Mouse (Mus musculus): ENCODE results near the gene Setdb1.

Setdb1 gene

DNA sequence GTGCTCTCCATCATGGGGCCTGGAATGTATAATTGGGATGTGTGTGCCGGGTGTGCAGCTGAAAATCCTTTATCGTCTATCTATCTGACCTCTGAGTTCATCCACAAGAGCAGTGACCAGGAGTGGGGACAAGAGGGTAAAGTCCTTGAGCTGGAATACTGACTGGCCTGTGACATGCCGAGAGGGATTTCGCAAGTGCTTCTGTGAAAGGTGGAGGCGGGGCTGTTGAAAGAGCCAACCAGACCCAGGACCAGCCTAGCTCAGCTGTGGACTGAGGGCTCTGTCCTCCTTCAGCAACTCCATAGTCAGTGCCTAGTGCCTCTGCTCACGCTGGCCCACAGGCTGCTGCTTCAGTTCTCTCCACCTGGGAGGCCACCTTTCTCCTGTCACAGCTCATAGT lies 38.5 kb downstream of the Setdb1 start:
- DNase-seq (ENCODE audit: low spot score), result no peak

DNA sequence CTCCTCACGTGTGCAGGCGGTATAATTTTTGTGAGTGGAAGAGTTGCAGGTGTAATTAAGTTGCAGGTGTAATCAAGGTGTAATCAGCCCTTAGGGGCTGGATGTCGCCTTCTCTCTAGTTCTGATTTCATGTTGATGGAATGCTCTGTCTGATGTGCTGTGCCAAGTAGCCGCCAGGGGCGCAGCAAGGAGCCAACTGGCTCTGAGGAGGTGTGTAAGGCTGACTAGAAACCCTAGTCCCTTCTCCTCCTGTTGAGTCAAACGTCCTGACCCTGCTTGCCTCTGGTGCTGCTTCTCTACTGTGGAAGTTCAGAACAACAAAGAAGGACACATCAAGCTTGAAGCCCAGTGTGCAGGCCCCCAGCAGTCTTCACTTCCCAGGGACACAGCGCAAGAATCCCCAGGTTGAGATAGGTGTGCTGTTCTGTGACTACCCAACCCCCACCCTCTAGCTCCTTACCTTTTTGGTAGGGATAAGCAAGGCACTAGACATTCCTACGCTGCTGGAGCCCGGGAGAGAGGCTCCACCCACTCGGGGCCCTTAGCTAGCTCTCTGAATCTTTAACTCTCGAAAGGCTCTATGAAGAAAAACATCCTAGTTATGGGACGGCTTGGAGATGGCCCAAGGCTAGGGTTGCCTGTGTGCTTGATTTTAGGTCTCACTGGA lies 39.5 kb downstream of the Setdb1 start:
- DNase-seq (ENCODE audit: low spot score), result no peak

DNA sequence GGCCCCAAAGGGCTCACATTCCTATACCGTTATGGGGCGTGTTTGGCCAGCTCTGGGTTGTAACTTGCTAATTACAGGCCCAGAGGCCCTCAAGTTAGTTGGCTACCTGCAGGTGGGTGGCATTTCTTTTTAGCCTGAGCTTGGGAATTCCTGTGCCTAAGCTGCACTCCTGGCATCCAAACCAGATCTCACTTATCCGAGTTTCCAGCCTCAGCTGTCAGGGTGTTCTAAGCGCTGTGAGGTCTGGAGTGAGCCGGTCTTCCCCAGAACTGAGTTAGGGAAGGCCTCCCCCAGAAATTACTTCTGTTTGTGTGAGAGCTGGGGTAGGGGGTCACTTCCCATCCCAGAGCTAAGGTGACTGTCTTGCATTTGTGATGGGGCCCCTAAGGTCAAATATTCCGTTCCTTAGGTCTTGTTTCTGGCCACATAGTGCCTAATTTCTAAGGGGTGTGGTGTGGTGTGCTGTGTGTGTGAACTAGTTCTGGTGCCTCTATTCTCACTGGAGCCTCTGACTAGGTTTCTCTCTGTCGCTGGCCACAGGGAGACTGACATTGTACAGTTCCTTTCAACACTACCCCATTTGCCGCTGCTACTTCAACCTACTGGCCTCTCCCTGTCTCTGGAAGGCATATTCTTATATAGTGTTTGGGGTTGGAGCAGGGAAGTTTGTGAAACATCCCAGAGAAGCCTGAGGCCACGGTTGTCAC lies 41.0 kb downstream of the Setdb1 start:
- DNase-seq (ENCODE audit: low spot score), result no peak

DNA sequence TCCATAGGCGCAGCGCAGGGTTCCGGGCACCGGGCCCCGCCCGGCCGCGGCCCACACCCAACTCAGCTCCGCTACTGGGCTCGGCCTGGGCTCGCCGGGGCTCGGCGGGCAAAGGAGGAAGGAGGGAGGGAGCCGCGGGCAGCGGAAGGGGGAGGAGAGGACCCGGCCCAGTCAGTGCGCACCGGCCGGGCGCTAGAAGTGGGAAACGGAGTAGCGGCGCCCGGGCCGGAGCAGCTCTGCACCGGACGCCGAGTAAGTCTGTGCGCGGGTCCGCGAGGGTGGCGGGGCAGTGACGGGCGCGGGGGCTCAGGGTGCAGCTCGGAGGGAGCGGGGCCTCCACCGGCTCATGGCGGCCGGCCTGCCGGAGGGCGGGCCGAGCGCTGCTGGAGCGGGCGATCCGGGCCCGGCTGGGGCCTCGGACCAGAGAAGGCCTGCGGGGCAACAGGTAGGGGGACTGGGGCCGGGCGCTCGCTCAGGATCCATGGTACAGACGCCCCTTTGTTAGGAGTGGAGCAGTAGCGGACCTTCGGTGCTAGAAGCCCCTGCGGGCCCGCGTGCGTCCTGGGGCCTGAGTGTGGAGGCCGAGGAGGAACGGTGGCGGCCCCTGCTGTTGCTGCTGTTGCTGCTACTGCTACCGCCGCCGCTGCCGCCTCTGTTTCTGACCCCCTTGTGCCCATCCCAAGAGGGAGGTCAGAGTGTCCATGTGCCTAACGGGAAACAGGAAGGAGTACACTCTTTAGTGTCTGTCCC lies 41.7 kb downstream of the Setdb1 start:
- DNase-seq (ENCODE audit: low spot score), result no peak

DNA sequence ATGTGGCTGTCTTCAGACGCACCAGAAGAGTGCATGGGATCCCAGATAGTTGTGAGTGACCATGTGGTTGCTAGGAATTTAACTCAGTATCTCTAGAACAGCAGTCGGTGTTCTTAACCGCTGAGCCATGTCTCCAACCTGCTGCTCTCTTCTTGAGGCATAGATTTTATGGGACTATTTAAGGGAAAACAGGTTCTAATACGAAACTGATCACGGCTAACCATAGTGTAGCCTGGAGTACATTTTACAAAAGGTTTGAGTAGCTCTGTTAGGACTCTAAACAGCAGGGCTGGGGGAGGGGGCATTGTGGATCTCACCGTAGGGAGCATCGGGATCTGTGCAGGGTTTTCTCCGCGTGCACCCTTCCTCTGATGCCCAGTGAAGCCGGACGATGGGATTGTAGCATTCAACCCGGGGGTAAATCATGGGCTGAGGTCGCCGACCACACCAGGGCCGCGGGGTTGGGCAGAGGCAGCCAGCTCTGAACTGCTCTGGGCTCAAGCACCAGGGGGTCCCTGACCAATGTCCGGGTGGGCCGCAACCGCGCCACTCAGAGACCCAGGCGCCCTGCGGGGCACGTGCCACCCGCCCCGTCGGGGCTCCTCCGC lies 42.4 kb downstream of the Setdb1 start, which contains the start of gene Cers2:
Cers2 (plus strand) TSS at position 306 of the 608 bp plus-strand sequence.
- DNase-seq (ENCODE audit: low spot score), result no peak

DNA sequence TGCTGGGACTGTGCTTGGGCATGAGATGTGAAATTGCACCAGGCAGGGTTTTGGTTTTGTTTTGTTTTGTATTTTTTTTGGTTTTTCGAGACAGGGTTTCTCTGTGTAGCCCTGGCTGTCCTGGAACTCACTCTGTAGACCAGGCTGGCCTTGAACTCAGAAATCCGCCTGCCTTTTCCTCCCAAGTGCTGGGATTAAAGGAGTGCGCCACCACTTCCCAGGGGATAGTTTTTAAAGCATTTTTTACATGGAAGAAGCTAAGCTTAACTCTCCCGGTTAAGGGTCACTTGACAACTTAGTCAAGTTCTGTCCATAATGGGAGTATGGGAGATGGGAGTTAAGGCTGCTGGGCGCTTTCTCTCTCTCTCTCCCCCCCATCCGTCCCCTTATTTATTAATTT lies 42.9 kb downstream of the Setdb1 start:
- DNase-seq (ENCODE audit: low spot score), result no peak

DNA sequence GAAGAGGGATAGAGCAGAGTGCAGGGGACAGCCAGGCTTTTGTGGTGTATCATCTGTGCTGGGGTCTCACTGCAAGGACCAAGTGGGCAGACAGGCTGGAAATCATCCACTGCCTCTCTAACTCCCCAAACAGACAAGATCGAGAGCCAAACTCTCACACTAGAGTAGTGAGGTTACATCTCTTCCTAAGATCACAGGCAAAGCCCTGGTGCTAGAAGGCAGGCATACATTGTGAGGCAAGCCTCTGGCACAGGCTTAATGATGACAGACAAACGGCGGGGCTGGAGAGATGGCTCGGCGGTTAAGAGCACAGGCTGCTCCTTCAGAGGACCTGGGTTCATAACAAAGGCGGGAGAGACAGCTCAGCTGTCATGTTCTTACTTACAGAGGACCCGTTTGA lies 43.5 kb downstream of the Setdb1 start:
- no peak for DNase-seq (ENCODE audit: low spot score)

DNA sequence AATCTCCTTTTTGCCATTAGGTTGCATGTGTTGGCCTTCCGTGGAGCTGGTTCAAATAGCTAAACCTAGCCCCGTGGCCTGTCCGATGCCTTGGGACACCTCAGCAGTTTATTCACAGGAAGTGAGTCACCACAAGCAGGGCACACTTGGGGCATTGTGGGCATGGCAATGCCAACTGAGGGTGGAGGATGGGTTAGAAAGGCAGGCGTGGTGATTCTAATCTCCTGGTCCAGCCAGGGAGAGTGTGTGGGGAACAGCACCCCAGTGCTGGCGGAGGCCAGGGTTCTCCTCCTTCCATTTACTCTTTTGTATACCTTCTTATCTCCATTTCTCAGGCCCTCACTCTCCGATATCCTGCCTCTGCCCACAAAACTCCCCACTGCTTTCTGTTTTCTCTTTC lies 44.4 kb downstream of the Setdb1 start:
- no peak for DNase-seq (ENCODE audit: low spot score)

DNA sequence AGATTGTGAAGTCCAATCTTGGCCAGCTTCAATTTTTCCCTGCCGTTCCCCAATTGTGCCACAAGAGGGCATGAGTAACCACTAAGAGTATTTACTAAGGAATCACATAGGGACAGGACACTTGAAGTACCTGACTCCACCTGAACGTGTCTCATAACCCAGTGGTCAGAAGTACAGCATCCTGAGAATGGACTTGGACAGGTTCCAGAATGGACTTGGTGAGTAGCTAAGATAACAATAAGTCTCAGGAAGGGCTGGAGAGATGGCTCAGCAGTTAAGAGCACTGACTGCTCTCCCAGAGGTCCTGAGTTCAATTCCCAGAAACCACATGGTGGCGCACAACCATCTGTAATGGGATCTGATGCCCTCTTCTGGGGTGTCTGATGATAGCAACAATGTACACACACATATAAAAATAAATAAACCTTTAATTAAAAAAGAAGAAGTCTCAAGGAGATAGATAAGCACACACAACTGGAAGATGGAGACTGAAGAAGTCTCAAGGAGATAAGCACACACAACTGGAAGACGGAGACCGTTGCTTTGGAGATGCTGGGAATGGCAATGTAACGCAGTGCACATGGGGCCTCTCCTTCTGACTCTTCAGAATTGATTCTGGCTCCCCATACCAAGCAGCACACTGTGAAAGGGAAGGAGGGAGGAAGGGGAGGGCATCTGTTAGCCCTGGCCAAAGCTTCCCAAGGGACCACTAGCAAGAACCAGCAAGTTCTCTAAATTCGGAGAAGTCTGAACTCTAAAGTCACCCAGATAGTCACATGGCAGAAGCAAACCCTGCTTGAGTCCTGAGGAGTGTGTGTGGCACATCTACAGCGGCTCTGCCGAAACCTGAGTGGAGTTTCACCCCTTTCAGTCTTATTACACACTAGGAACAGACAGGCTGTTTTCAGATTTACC lies 45.8 kb downstream of the Setdb1 start:
- DNase-seq (ENCODE audit: low spot score), result peak; percentile 90

DNA sequence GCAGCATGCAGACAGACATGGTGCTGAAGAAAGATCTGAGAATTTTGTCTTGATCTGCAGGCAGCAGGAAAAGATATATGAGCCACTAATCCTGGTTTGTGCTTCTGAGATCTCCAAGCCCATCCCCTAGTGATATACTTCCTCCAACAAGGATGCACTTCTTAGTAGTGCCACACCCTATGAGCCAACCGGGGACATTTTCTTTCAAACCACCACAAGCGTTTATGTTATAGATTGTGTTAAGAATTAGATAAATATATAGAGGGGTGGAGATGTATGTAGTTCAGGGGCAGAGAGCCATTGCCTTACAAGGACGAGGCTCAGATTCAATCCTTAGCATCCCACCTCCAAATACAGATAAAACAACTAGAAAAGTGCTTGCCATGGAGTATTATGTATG lies 46.5 kb downstream of the Setdb1 start:
- DNase-seq (ENCODE audit: low spot score), result no peak

DNA sequence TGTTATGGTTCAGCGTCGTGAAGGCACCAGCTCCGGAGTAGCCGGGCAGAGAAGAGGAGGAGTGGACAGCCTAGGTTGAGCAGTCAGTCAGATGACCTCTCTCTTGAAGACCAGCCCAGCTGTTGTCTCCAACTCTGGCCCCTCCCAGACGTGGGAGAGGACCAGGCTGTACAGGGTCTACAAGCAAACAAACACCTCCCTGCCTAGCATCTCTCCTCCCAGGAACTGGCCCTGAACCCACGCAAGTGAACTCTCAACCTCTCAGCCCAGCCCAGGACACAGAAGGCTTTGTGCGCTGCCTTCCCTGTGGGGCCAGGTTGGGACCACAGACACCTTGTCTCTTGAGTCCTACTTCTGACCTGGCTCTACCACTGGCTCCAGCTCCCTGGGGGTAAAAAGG lies 49.9 kb downstream of the Setdb1 start, which contains the start of gene Anxa9:
Anxa9 (minus strand) TSS at position 77 of the 400 bp plus-strand sequence.
- DNase-seq (ENCODE audit: low spot score), result no peak

DNA sequence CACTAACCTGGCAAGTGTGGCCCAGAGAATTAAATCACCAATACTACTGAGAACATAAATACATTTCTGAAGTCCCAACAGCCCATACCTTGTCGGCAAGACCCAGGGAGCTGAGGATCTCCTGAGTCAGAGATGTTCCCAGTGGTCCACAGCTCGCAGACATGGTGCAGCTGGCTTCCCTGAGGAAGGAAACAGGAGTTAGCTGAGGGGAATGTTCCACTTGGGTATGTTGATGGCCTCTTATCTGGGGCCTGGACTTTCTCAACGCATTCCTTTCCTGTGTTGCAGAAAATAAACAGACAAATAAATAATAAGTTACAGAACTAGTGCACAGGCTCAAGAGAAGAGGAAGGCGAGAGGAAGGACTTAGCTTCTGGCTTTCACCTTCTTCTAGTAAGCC lies 50.8 kb downstream of the Setdb1 start:
- DNase-seq (ENCODE audit: low spot score), result no peak

DNA sequence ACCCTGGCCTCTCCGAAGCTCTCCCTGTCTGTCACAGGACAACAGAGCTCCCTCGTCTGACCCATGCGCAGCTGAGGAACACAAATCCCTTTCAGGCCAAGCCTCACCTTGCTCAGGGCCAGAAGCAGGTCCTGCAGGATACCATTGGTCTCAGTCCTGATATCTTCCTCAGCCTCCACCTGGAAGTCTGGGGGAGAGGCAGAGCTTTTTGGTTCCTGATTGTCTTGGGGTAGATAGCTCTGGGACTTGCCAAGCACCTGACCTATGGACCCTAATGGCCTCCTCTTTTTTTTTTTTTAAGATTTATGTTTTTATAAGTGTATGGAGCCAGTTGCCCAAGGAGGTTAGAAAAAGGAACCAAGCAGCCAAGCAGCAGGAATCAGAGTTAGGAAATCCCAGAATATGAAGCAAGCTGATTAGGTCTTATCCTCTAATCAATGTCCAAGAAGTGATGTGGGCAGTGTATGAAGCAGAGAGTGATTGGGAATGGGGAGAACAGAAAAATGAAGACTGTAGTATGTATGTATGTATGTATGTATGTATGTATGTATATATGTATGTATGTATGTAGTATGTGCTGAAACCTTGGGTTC lies 55.7 kb downstream of the Setdb1 start:
- no peak for DNase-seq (ENCODE audit: low spot score)

DNA sequence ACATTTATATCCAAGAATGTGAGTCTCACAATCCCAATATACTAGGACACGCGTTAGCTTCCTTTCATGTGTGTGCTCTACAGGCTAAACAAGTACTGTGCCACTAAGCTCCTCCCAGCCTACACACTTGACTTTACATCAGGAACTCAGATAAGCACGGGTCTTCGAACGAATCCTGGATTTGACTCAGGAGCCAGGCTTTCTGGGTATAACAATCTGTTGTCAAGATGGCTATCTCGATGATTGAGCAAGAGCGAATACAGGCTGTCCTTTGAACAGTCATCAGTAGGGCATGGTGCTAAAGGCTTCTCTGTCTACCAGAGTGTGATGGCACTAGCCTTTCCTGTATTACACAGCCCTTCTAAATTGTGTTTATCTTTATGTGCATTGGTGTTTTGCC lies 59.0 kb downstream of the Setdb1 start:
- DNase-seq (ENCODE audit: low spot score), result no peak

DNA sequence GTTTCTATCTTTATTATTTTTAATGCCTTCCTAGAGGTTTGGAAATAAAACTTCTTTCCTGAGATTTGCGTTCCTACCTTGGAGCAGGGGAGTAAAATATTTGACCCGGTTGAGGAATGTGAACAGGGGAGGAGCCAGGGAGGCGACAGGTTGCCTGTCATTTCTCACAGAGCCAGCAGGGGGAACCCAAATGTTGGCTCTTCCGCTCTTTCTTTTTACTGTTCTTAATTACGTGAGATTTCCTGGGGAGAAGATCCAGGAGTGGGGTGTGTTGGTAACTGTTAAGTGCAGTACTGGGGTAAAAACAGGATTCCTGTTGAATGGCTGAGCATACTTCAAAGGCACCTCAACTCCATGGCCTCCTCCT lies 60.9 kb downstream of the Setdb1 start:
- no peak for DNase-seq (ENCODE audit: low spot score)

DNA sequence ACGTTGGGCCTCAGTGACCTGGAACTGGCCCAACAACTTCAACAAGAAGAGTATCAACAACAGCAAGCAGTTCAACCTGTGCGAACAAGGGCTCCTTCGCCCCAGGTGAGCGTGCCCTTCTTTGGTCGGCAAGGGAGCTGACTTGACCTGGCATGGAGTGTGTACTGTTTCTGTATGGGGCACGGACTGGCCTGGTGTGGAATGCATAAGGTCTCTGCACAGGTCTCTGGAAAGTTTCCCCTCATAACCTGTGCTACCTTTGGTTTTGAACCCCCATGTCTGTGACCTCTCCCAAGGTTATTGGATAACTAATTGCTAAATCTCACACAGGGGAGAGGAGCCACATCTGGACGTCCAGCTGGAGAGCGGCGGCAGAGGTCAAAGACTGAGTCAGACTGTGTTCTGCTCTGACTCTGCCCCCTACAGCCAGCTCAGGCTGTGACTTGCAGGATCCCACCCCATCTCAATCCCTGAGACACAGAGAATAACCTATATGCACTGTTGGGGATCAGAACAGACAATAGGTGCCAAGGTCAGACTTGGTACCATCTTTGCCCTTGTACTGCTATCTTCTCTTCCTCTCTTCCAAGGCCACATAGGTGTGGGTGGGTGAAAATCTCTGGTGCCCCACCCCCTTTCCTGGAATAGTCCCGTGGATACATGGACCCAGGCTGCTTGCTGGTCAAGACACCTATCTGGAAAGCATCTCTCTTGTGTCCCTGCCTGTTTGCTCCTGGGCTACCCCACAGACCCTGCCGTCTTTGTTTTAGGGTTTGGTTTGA lies 61.5 kb downstream of the Setdb1 start:
- DNase-seq (ENCODE audit: low spot score), result no peak

DNA sequence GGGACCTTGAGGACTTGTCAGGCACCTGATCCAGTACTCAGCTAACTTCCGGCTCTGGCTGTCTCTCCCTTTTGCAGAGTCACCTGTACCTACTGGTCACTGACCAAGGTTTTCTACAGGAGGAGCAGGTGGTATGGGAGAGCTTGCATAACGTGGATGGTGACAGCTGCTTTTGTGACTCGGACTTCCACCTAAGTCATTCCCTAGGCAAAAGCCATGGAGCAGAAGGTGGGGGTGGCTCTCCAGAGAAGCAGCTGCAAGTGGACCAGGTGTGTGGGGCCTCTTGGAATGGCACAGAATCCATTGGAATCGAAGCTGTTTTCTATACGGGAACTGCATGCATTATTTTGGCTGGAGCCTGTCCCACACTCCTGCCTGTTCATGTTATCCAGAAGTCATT lies 62.3 kb downstream of the Setdb1 start:
- DNase-seq (ENCODE audit: low spot score), result no peak

DNA sequence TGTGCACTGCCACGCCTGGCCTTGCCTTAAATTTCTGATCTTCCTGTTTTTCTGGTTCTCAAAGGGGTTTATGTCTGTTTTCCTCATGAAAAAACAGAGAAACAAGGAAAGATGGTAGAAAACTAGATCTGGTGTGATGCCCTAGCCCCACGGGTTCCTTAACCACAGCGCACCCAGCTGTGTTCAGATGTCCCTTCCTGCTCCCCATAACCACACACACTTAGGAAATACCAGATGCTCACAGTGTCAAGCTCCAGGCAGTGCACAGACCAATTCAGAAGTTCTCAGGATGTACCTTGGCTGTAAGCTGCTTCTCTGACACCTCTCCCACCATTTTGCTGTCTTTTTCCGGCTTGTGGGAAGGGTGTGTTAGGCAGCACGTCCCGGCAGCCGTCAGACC lies 62.7 kb downstream of the Setdb1 start:
- DNase-seq (ENCODE audit: low spot score), result no peak

DNA sequence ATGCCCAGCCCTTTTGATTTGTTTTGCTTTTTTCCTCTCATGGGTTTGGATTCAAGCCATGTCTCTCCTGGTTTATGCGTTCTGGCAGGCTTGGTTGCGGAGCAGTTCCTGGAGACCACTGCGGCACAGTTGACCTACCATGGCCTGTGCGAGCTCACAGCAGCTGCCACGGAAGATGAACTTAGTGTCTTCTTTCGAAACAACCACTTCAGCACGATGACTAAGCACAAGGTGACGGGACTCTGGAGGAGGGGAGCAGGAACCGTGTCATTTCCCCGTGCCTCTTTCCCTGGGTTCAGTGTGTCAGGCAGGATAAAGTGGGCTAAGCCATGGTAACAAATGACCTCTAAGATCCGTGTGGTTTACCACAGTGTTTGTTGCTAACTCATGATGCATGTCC lies 63.5 kb downstream of the Setdb1 start:
- DNase-seq (ENCODE audit: low spot score), result no peak

DNA sequence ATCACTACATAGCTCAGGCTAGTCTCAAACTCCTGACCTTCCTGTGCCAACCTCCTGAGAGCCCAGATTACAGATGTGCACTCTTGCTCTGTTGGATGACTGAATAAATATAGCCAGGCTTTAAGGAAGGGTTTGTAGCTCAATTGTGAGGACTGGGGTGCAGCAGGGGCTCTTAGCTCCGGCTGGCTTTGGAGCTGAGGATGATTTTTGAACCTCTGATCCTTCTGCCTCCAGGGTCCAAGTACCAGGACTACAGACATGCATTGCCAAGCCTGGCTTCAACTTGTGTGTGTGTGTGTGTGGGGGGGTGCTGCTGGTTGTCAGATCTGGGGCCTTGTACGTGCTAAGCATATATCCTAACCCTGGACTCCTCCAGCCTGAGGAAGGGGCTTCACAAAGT lies 64.1 kb downstream of the Setdb1 start:
- no peak for DNase-seq (ENCODE audit: low spot score)

DNA sequence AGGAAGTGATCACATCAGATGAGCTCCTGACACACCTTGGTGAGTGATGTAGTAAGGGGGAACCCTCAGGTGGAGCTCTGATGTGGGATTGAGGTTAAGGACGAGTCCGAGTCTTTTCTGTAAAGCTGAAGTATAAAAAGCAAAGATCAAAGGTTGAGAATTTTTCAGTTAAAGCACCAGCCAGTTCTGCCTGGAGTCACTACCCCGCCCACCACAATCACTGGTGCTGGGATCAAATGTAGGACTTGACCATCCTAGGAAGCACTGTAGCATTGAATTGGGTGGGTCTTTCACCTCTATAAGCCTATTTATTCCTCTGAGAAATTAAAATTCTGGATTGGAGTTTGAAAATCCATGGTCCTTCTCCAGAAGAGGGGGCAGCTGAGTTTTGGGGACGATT lies 66.0 kb downstream of the Setdb1 start:
- DNase-seq (ENCODE audit: low spot score), result no peak

Measured in layer of hippocampus, adult 9-10 months (tissue).